Mouse (Mus musculus): ENCODE measurements at regions not wholly inside any gene's neighbourhood (a gene's known extent, or its start where the extent isn't known, plus 50 kb on each side); places are given as distances from the start of the nearest gene placed in this dataset.

DNA sequence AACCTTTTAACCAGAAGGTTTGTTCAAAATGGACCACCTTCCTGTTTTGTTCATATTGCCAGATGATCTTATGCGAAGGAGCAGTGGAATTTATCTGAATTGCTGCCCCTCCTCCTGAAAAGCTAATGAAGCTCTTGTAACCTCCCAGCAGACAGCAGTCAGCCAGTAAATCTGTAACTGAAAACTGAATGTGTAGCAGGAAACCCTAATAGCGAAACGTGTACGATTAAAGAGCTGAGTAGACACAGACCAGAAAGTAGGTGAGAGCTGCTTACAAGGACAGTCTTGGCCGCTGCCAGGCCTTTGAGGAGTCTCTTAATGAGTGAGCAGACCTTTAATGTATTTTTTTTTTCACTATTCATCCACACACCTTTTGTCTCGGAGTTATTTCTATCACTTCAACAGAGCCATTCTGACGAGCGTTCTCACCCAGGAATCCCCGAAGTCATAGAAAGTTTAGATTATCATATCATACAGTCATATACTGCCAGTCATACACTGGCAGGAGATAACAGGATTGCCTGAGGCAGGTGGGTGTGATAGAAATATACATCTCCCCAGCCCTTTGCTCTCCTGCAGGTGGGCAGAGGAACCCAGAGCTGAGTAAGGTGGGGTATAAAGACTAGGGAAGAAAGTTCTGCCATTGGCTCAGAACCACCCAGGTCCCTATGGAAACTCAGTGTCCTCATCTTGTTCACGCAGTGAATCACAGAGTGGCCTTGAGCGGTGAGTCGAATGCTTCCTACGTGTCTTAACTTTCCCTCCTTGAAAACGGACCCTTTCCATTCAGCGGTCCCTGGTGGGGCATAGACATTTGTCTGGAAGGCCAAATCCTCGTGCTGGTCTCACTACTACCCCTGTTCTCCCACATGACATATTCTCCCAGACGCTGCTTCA lies 72.4 kb upstream of the Prep start:
- no peak for ATAC-seq (replicated peaks)
- Histone ChIP-seq H3K36me3 (replicated peaks) (no peaks in the 10 kb centered on the region), H3K4me1 (peaks cover 31% of the 10 kb centered on the region), H3K4me3 (no peak overlapping the region), H3K27me3 (replicated peaks) (no peaks in the 10 kb centered on the region), H3K9me3 (no peaks in the 10 kb centered on the region), H3K9ac (no peak overlapping the region), H3K27ac (no peak overlapping the region), H3K4me2 (no peak overlapping the region)
- WGBS: 58% methylated on average over 17 of the region's 17 CpGs

DNA sequence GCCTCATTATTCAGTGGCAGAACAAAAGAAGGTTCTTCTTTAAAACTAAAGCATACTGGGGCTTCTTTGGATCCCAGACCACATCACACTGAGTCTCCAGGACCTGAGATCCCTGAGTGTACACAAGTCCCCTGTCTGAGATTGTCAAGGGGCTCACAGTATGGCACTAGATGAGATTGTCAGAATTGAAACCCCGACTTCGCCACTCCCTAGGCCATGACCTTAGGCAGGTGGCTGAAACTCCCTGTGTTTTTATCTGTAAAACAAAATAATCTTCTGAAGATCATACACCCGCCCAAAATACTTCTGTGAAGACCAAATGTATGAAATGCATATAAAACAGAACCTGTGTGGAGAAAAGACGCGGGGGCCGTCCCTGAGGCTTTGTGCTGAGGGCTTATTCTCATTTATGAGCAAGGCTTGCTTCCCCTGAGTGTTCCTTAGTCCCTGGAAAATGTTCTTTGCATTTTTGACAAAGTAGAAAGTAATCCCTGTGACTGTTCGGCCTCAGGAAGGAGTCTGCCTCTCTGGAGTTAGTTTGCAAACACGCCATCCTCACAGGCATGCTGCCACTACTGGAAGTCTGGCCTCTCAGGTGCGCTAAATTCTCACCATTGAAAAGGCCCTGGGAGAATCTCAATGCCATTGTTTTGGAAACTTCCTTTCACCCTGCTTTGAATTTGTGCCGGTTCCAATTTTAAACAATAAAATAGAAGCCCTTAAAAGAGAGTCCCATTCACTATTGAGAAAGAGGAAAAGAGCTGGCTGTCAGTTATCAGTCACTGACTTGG lies 73.3 kb upstream of the Prep start:
- no peak for ATAC-seq (replicated peaks)
- Histone ChIP-seq H3K27ac (no peak overlapping the region), H3K4me2 (no peak overlapping the region), H3K9ac (no peak overlapping the region), H3K4me3 (no peak overlapping the region), H3K27me3 (replicated peaks) (no peaks in the 10 kb centered on the region), H3K36me3 (replicated peaks) (no peaks in the 10 kb centered on the region), H3K9me3 (no peaks in the 10 kb centered on the region), H3K4me1 (peaks cover 31% of the 10 kb centered on the region)
- WGBS: 31% methylated on average over 10 of the region's 10 CpGs

DNA sequence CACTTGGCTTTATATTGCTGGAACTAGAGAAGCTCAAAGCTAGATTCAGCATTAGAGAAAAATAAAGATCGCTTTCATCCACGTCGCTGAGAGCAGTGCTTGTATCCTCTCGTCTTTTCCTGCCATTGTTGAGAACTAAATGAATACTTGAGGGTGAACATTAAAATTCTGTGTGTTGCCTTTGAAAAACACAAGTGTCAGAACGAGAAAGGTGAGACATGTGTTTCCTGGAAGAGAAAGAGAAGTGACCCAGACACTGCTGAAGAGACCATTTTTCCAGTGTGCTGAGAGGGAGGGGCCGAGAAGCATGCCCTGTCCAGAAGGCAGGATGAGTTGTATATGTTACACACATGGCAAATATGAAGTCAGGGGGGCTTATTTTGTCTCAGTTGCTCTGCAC lies 77.5 kb upstream of the Prep start:
- no peaks in the 10 kb centered on the region for H3K27me3 ChIP-seq (replicated peaks)
- H3K9ac ChIP-seq: no peak overlapping the region
- WGBS: 69% methylated on average over 6 of the region's 6 CpGs
- H3K36me3 ChIP-seq (replicated peaks): no peaks in the 10 kb centered on the region
- no peaks in the 10 kb centered on the region for H3K9me3 ChIP-seq
- H3K27ac ChIP-seq: no peak overlapping the region
- H3K4me2 ChIP-seq: no peak overlapping the region
- no peak for ATAC-seq (replicated peaks)
- no peak overlapping the region for H3K4me3 ChIP-seq
- H3K4me1 ChIP-seq: peaks cover 13% of the 10 kb centered on the region

DNA sequence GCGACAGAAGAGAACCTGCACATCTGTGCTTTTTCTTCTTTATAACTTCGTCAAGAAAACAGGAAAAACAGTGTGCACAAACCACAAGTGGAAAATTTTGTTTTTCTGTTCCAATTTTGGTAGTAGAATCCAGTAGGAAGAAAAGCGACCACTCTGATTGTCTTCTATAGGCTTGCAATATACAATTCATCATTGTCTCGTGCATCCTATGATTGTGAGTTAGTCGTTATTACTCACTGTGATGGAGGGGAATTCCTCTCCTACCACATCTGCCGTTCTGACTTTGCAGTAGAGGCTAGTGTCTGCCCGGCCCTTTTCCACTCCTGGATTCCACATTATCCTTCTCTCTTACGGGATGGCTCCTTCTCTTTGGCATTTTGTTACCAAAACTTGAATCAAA lies 78.2 kb upstream of the Prep start:
- H3K4me3 ChIP-seq: no peak overlapping the region
- 85% methylated on average over 8 of the region's 8 CpGs for WGBS

DNA sequence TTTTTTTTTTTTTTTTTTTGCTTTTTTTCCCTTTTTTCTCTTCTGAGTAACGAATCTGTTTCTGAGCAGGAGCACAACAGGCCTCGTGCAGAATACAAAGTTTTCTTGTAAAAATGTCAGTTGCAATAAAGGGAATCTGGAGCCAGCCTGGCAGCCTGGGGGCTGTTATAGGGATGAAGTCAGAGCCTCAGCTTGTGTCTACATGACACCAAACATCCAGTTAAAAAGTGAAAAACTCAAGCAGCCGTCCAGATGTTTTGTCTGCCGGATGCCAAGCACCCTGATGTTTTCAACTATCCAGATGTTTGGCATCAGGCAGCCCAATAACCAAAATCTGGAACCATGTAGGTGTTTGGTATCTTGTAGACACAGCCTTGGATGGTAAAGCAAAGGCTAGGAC lies 79.4 kb upstream of the Prep start:
- no peaks in the 10 kb centered on the region for H3K9me3 ChIP-seq
- H3K27me3 ChIP-seq (replicated peaks): no peaks in the 10 kb centered on the region
- no peak overlapping the region for H3K9ac ChIP-seq
- H3K36me3 ChIP-seq (replicated peaks): no peaks in the 10 kb centered on the region
- H3K4me2 ChIP-seq: no peak overlapping the region
- ATAC-seq (replicated peaks): no peak
- no peak overlapping the region for H3K27ac ChIP-seq
- H3K4me3 ChIP-seq: no peak overlapping the region
- H3K4me1 ChIP-seq: no peaks in the 10 kb centered on the region
- 73% methylated on average over 4 of the region's 4 CpGs for WGBS

More for the DNA sequence above, 78.2 kb upstream of the Prep start:
- no peaks in the 10 kb centered on the region for H3K27me3 ChIP-seq (replicated peaks)
- ATAC-seq (replicated peaks): no peak
- H3K4me1 ChIP-seq: peaks cover 5% of the 10 kb centered on the region
- no peak overlapping the region for H3K27ac ChIP-seq
- no peak overlapping the region for H3K4me2 ChIP-seq
- H3K9me3 ChIP-seq: no peaks in the 10 kb centered on the region
- H3K36me3 ChIP-seq (replicated peaks): no peaks in the 10 kb centered on the region
- H3K9ac ChIP-seq: no peak overlapping the region

DNA sequence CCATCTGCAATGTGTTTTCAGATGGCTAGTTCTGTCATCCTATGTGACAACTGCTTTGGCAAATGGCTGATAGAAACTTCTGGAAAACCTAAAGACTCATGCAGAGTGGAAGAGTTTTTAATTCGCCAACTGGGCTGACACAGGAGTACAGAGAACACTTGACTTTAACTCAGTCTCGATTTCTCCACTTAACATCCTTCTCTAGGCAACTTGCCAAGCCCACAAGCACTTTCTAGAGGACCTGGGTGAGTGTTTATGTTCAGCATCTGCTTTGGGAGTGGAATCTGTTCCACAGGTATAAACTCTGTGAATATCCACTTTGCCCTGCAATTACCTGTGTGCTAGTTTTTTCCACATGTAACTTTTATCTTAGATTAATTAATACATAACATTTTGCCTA lies 85.1 kb upstream of the Prep start:
- H3K9me3 ChIP-seq: no peaks in the 10 kb centered on the region
- H3K27me3 ChIP-seq (replicated peaks): no peaks in the 10 kb centered on the region
- no peak overlapping the region for H3K4me3 ChIP-seq
- H3K27ac ChIP-seq: no peak overlapping the region
- no peaks in the 10 kb centered on the region for H3K4me1 ChIP-seq
- H3K4me2 ChIP-seq: no peak overlapping the region
- no peak for ATAC-seq (replicated peaks)
- H3K9ac ChIP-seq: no peak overlapping the region
- 69% methylated on average over 2 of the region's 2 CpGs for WGBS
- H3K36me3 ChIP-seq (replicated peaks): no peaks in the 10 kb centered on the region

DNA sequence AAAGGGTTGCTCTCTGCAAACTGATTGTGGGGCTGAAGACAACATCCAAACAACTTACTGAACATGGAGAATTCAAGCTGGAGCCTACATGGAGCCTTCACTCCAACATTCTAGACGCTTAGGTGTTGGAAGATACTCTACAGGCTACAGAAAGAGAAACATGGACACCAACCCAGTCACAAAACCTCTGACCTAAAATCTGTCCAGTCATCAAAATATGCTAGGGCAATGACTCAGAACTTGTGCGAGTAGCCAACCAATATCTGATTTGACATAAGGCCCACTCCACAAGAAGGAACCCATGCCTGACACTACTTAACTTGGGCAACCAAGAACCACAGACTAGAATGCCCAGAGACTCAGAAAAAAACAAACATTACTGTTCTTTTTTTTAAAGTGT lies 90.2 kb upstream of the Prep start:
- Histone ChIP-seq H3K4me3 (no peak overlapping the region), H3K36me3 (replicated peaks) (no peaks in the 10 kb centered on the region), H3K4me2 (no peak overlapping the region), H3K27ac (no peak overlapping the region), H3K4me1 (no peaks in the 10 kb centered on the region), H3K27me3 (replicated peaks) (no peaks in the 10 kb centered on the region), H3K9me3 (no peaks in the 10 kb centered on the region), H3K9ac (no peak overlapping the region)
- no peak for ATAC-seq (replicated peaks)
- 98% methylated on average over 2 of the region's 2 CpGs for WGBS

DNA sequence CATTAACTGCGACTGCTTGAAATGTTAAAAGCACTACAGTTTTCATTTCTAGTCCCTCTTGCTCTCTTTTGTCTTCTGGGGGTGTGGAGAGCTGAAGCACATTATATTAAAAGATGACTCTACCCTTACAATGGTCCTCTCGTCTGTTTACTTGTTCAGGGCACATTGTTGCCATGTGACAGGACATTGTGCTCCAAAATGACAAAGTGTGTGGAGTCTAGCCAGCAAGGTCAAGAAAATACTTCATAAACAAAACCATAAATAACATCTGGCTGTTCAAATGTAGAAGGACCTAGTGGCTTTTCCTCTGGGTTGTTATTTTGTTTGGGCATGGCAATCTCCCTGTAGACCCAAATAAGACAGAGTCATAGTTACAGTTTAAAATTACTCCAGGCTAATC lies 95.1 kb upstream of the Prep start:
- H3K36me3 ChIP-seq (replicated peaks): no peaks in the 10 kb centered on the region
- H3K27me3 ChIP-seq (replicated peaks): no peaks in the 10 kb centered on the region
- no peaks in the 10 kb centered on the region for H3K4me1 ChIP-seq
- no peak overlapping the region for H3K4me2 ChIP-seq
- ATAC-seq (replicated peaks): no peak
- no peak overlapping the region for H3K27ac ChIP-seq
- H3K9me3 ChIP-seq: no peaks in the 10 kb centered on the region
- no peak overlapping the region for H3K4me3 ChIP-seq
- WGBS: 77% methylated on average over 2 of the region's 2 CpGs
- no peak overlapping the region for H3K9ac ChIP-seq

DNA sequence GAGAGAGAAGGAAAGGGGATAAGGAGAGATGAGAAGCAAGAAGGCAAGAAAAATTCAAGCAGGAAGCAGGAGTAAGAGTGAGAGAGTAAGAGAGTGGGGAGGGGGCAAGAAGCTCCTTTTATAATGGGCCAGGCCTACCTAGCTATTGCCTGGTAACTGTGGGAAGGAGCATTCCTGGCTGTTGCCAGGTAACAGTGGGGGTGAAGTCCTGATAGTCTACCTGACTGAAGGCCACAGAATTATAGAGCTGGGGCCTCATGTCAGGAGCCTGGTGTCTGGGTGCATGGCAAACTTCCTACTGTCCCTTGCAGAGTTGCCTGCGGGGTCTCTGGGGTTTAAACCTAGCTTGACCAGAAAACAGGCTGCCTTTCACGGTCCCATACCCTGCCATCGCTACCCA lies 107.0 kb upstream of the Prep start:
- WGBS: 89% methylated on average over 3 of the region's 3 CpGs
- H3K27ac ChIP-seq: no peak overlapping the region
- H3K9ac ChIP-seq: no peak overlapping the region
- no peaks in the 10 kb centered on the region for H3K36me3 ChIP-seq (replicated peaks)
- H3K4me3 ChIP-seq: no peak overlapping the region
- H3K9me3 ChIP-seq: no peaks in the 10 kb centered on the region
- H3K4me2 ChIP-seq: no peak overlapping the region
- H3K4me1 ChIP-seq: no peaks in the 10 kb centered on the region
- no peak for ATAC-seq (replicated peaks)
- no peaks in the 10 kb centered on the region for H3K27me3 ChIP-seq (replicated peaks)

DNA sequence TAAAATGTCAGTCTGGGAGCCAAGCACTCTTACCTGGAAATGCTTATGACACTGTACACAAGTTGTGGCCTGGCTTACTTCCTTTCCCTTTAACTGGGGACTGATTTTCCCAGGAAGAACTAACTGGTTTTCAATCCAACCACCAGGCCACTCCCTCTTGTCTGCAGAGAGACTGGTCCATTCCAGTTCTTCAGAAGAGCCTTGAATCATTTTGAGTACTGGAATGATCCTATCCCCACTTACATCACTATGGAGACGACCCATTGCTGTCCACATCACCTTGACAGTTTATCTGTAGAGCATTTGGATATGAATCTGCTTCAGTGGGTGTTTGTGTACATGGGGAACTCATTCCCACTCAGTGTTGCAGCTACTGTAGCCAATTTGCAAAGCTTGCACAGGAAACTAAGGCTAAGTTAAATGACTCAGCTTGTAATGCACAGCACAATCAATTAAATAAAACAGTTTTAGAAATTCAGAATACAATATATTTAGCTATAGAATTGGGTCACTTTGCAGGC lies 121.7 kb upstream of the Prep start:
- no peaks in the 10 kb centered on the region for H3K4me1 ChIP-seq
- no peak overlapping the region for H3K4me2 ChIP-seq
- H3K9me3 ChIP-seq: no peaks in the 10 kb centered on the region
- H3K27me3 ChIP-seq (replicated peaks): no peaks in the 10 kb centered on the region
- no peak overlapping the region for H3K4me3 ChIP-seq
- no peak for ATAC-seq (replicated peaks)
- H3K9ac ChIP-seq: no peak overlapping the region
- H3K27ac ChIP-seq: no peak overlapping the region
- H3K36me3 ChIP-seq (replicated peaks): no peaks in the 10 kb centered on the region
- WGBS: 58% methylated on average over 1 of the region's 1 CpGs

DNA sequence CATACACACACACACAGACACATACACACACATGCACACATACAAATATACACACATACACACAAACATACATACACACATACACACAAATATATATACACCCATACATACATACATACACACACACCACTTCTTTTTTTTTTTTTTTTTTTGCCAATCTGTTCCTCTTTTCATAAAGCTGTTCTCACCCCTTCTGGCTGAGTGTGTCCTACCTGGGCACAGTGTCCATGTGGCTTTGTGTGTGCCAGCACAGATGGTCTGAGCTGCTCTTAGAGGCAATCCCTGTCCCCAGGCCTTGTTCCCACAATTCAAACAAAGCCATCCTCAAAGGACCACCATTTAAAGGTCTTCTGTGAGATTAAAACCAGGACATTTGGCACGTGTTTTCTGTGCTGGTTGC lies 127.6 kb upstream of the Prep start:
- Histone ChIP-seq H3K27me3 (replicated peaks) (no peaks in the 10 kb centered on the region), H3K4me2 (no peak overlapping the region), H3K4me3 (no peak overlapping the region), H3K4me1 (no peaks in the 10 kb centered on the region), H3K36me3 (replicated peaks) (no peaks in the 10 kb centered on the region), H3K9me3 (no peaks in the 10 kb centered on the region), H3K9ac (no peak overlapping the region), H3K27ac (no peak overlapping the region)
- WGBS: 49% methylated on average over 1 of the region's 1 CpGs
- no peak for ATAC-seq (replicated peaks)

DNA sequence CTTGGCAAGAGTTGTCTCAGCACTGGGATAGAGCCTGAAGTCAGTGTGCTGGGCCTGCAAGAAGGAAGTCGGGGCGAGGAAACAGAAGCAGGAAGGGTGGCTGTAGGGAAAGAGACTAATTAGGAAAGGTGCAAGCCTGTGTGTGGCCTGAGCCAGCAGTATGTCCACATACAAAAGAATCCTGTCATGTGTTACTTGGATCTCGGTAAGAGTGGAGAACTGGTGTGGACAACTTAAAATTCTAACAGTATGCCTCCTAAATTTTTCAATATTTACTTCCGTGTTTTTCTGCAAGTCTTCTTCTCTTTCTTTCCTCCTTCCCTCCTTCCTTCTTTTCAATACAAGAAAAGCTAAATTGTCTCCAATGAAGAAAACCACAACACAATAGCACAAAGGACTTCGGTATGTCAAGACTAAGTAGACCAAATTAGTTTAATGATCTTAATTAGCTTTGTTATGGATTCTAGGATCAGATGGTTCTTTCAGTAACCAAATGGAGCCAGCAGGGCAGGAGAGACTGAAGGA lies 130.0 kb upstream of the Prep start:
- Histone ChIP-seq H3K27me3 (replicated peaks) (no peaks in the 10 kb centered on the region), H3K27ac (no peak overlapping the region), H3K4me2 (no peak overlapping the region), H3K9me3 (no peaks in the 10 kb centered on the region), H3K9ac (no peak overlapping the region), H3K36me3 (replicated peaks) (no peaks in the 10 kb centered on the region), H3K4me1 (no peaks in the 10 kb centered on the region), H3K4me3 (no peak overlapping the region)
- no peak for ATAC-seq (replicated peaks)
- 86% methylated on average over 5 of the region's 5 CpGs for WGBS

Measured in midbrain, embryonic 15.5 days (tissue).